Mouse (Mus musculus) liver, embryonic 11.5 days (tissue): Measurements from ENCODE around the gene Gas2l1. TPM values are rescaled to one million over a fixed set of nuclear protein-coding genes. Genes with fewer than 3 reads are reported as not detected.
"Not testable (repeated sequence)": the region's sequence is repeated elsewhere in the genome, so short reads cannot be mapped to it uniquely, and the experiment has no call there.

ENCODE experiments used
- ATAC-seq: fragments of 200-750 bp; cut with Nextera tagmentation; replicated peaks from 2 replicates; pipeline ENCODE4 v1.8.0; 2017; ENCODE audit warnings: moderate number of reproducible peaks, mild to moderate bottlenecking, moderate TSS enrichment, moderate library complexity; ENCODE audit not compliant: low FRiP score
- DNase-seq: peaks from one replicate; pipeline ENCODE4 v3.0.0-alpha.2; 2017; ENCODE audit warnings: low spot score
- H3K27ac ChIP-seq: fragments of 300-500 bp; sonication (generic); 2 replicates; pipeline ENCODE4 v1.5.1; 2014; ENCODE audit warnings: mild to moderate bottlenecking, low read depth, low read length, control low read depth
- H3K27me3 ChIP-seq: fragments of 300-500 bp; sonication (generic); replicated peaks from 2 replicates; pipeline ENCODE4 v1.6.1; 2014; ENCODE audit warnings: low read length, mixed read lengths; ENCODE audit not compliant: control insufficient read depth, insufficient read depth
- H3K36me3 ChIP-seq: fragments of 300-500 bp; sonication (generic); 2 replicates; pipeline ENCODE4 v1.6.1; 2014; ENCODE audit warnings: mild to moderate bottlenecking, low read length, moderate library complexity, mixed read lengths; ENCODE audit not compliant: control insufficient read depth, insufficient read depth
- H3K4me1 ChIP-seq: fragments of 300-500 bp; sonication (generic); replicated peaks from 2 replicates; pipeline ENCODE4 v1.6.1; 2014; ENCODE audit warnings: low read length, mixed read lengths; ENCODE audit not compliant: control insufficient read depth, insufficient read depth
- H3K4me2 ChIP-seq: fragments of 300-500 bp; sonication (generic); 2 replicates; pipeline ENCODE4 v1.6.1; 2014; ENCODE audit warnings: mild to moderate bottlenecking, control low read depth, moderate library complexity
- H3K4me3 ChIP-seq: fragments of 300-500 bp; sonication (generic); 2 replicates; pipeline ENCODE4 v1.5.1; 2014; ENCODE audit warnings: low read depth, low read length, control low read depth
- H3K9ac ChIP-seq: fragments of 300-500 bp; sonication (generic); 2 replicates; pipeline ENCODE4 v1.6.1; 2014; ENCODE audit warnings: low read depth, low read length, control low read depth
- H3K9me3 ChIP-seq: fragments of 300-500 bp; sonication (generic); 2 replicates; pipeline ENCODE4 v1.6.1; 2016; ENCODE audit warnings: low read length, inconsistent platforms, mixed read lengths; ENCODE audit not compliant: control insufficient read depth
- WGBS: fragments of 180-500 bp; shearing (Covaris S2); extraction: QIAGEN DNeasy Blood & Tissue Kit; methylation state at CpG from one replicate; pipeline ENCODE4 v1.1.7; 2014; 5-methylcytosine and 5-hydroxymethylcytosine counted together
- polyA plus RNA-seq: library from polyadenylated mRNA; unstranded; fragments of >200 nt; fragmentation: Nextera tagmentation; extraction: Ambion mirVana; gene quantifications from 2 replicates; pipeline ENCODE4 v1.2.1, GENCODE M21; 2014

Gas2l1 gene
- polyA plus RNA-seq, 1 experiment from 2014 or later, result 46.5 TPM

GRCm38 (mm10) chr11:5099576-5100183, 34.6 kb upstream of the Gas2l1 start:
- H3K4me3 ChIP-seq, result peak overlapping the region; percentile 96
- H3K4me1 ChIP-seq, result peaks cover 38% of the 10 kb centered on the region
- peak overlapping the region; percentile 94 for H3K4me2 ChIP-seq
- no peaks in the 10 kb centered on the region for H3K9me3 ChIP-seq
- H3K27me3 ChIP-seq, result no peaks in the 10 kb centered on the region
- peaks cover 7% of the 10 kb centered on the region; the same call in 1 of the 2 replicates for H3K36me3 ChIP-seq
- ATAC-seq (peak; percentile 74), DNase-seq (peak; percentile 89)
- peak overlapping the region; percentile 100 for H3K9ac ChIP-seq
- under 1% methylated on average over 31 of the region's 31 CpGs for WGBS
- H3K27ac ChIP-seq, result peak overlapping the region; percentile 96

- Histone ChIP-seq H3K36me3 (peaks cover 7% of the 10 kb centered on the region; the same call in 1 of the 2 replicates), H3K9me3 (no peaks in the 10 kb centered on the region), H3K4me2 (peak within 1 kb of the TSS; percentile 94), H3K9ac (peak within 1 kb of the TSS; percentile 100), H3K27me3 (no peaks in the 10 kb centered on the region), H3K4me1 (peaks cover 39% of the 10 kb centered on the region), H3K27ac (peak within 1 kb of the TSS; percentile 96), H3K4me3 (peak within 1 kb of the TSS; percentile 96)
- peak; percentile 86 for ATAC-seq
- WGBS, result under 1% methylated on average over 92 of the region's 92 CpGs
- DNase-seq, result peak; percentile 99
These were observed 33.8 kb upstream of the Gas2l1 start, which contains the start of the genes Rhbdd3 and Ewsr1 for GRCm38 (mm10) chr11:5098736-5099542. Gene Rhbdd3, plus strand, starts transcription at chr11:5098926. Gene Ewsr1, minus strand, starts transcription at chr11:5099266.

GRCm38 (mm10) chr11:5098035-5098735, 33.1 kb upstream of the Gas2l1 start:
- peak overlapping the region; percentile 96 for H3K27ac ChIP-seq
- peak overlapping the region; percentile 100 for H3K9ac ChIP-seq
- H3K4me1 ChIP-seq, result peaks cover 43% of the 10 kb centered on the region
- H3K9me3 ChIP-seq, result no peaks in the 10 kb centered on the region
- DNase-seq, result peak; percentile 64
- WGBS, result under 1% methylated on average over 44 of the region's 44 CpGs
- peak overlapping the region; percentile 88 for H3K4me2 ChIP-seq
- 0 out of 2 replicates have a peak, but pooled peaks cover 3% of the 10 kb centered on the region for H3K36me3 ChIP-seq
- peak overlapping the region; percentile 96 for H3K4me3 ChIP-seq
- ATAC-seq, result no peak
- no peaks in the 10 kb centered on the region for H3K27me3 ChIP-seq

- H3K9me3 ChIP-seq, result no peaks in the 10 kb centered on the region
- ATAC-seq (no peak), DNase-seq (no peak)
- H3K4me2 ChIP-seq, result peak overlapping the region; percentile 88
- H3K4me1 ChIP-seq, result peaks cover 35% of the 10 kb centered on the region
- WGBS, result 59% methylated on average over 8 of the region's 8 CpGs
- H3K27me3 ChIP-seq, result no peaks in the 10 kb centered on the region
- H3K4me3 ChIP-seq, result peak overlapping the region; percentile 96
- H3K36me3 ChIP-seq, result peaks cover 9% of the 10 kb centered on the region; the same call in 1 of the 2 replicates
- peak overlapping the region; percentile 100 for H3K9ac ChIP-seq
- no peak overlapping the region for H3K27ac ChIP-seq
These were observed 31.4 kb upstream of the Gas2l1 start for GRCm38 (mm10) chr11:5096480-5097020.

- Histone ChIP-seq H3K27me3 (no peaks in the 10 kb centered on the region), H3K4me1 (peaks cover 32% of the 10 kb centered on the region), H3K4me2 (peak overlapping the region; percentile 88), H3K4me3 (peak overlapping the region; percentile 10; the same call in 1 of the 2 replicates), H3K36me3 (peaks cover 9% of the 10 kb centered on the region; the same call in 1 of the 2 replicates), H3K9me3 (no peaks in the 10 kb centered on the region), H3K27ac (no peak overlapping the region), H3K9ac (no peak overlapping the region)
- DNase-seq, result no peak
- WGBS, result 76% methylated on average over 5 of the region's 5 CpGs
- ATAC-seq, result no peak
These were observed 30.8 kb upstream of the Gas2l1 start for GRCm38 (mm10) chr11:5095877-5096276.

GRCm38 (mm10) chr11:5091706-5092105, 26.6 kb upstream of the Gas2l1 start:
- peaks cover 30% of the 10 kb centered on the region for H3K36me3 ChIP-seq
- DNase-seq (no peak), ATAC-seq (no peak)
- H3K9me3 ChIP-seq, result no peaks in the 10 kb centered on the region
- H3K4me1 ChIP-seq, result peaks cover 17% of the 10 kb centered on the region
- H3K27me3 ChIP-seq, result no peaks in the 10 kb centered on the region
- no peak overlapping the region for H3K9ac ChIP-seq
- H3K27ac ChIP-seq, result no peak overlapping the region
- H3K4me3 ChIP-seq, result no peak overlapping the region
- WGBS, result 61% methylated on average over 2 of the region's 2 CpGs
- no peak overlapping the region for H3K4me2 ChIP-seq

GRCm38 (mm10) chr11:5089147-5089546, 24.0 kb upstream of the Gas2l1 start:
- no peaks in the 10 kb centered on the region for H3K27me3 ChIP-seq
- no peaks in the 10 kb centered on the region for H3K9me3 ChIP-seq
- H3K27ac ChIP-seq, result no peak overlapping the region
- H3K36me3 ChIP-seq, result peaks cover 51% of the 10 kb centered on the region
- DNase-seq (no peak), ATAC-seq (no peak)
- H3K9ac ChIP-seq, result no peak overlapping the region
- H3K4me2 ChIP-seq, result no peak overlapping the region
- H3K4me3 ChIP-seq, result no peak overlapping the region
- H3K4me1 ChIP-seq, result peaks cover 7% of the 10 kb centered on the region; the same call in 1 of the 2 replicates
- 97% methylated on average over 1 of the region's 1 CpGs for WGBS

GRCm38 (mm10) chr11:5076843-5077242, 11.7 kb upstream of the Gas2l1 start:
- H3K4me1 ChIP-seq, ATAC-seq, H3K27ac ChIP-seq, H3K9me3 ChIP-seq, H3K27me3 ChIP-seq, DNase-seq, H3K4me2 ChIP-seq, H3K9ac ChIP-seq, H3K4me3 ChIP-seq: not testable (repeated sequence)
- peaks cover 63% of the 10 kb centered on the region for H3K36me3 ChIP-seq
- 77% methylated on average over 4 of the region's 5 CpGs for WGBS
